16 mouse cellular contexts compared by ENCODE assay signal in genomic region chr13:107627073-107627472, GRCm38 (mm10).
"Had no signal": no experiment of that assay in that cellular context is flagged by ENCODE, and none has a peak within 500 bp of the region (broad histone marks: within the 10 kb centered on the region; RNA-seq: fewer than 3 reads in every experiment).

No protein-coding gene starts in this region.

- H3K27ac ChIP-seq: lung, embryonic 15.5 days; macrophage; midbrain, embryonic 13.5 days; neural tube, embryonic 12.5 days; stomach, embryonic 15.5 days; stomach, postnatal 0 days had no signal

- H3K9me3 ChIP-seq: lung, embryonic 15.5 days; midbrain, embryonic 13.5 days; neural tube, embryonic 12.5 days; stomach, embryonic 15.5 days had no signal

- ATAC-seq: lung, postnatal 0 days; midbrain, embryonic 13.5 days had no signal

- H3K4me3 ChIP-seq: lung, embryonic 15.5 days; megakaryocyte, embryonic 14.5 days; midbrain, embryonic 13.5 days; neural tube, embryonic 12.5 days; stomach, embryonic 15.5 days had no signal

- H3K4me2 ChIP-seq: lung, embryonic 15.5 days; midbrain, embryonic 11.5 days; midbrain, embryonic 13.5 days; neural tube, embryonic 12.5 days; stomach, embryonic 15.5 days had no signal

- H3K27me3 ChIP-seq: lung, embryonic 15.5 days; megakaryocyte, embryonic 14.5 days; neural tube, embryonic 12.5 days; stomach, embryonic 15.5 days had no signal

- H3K36me3 ChIP-seq: lung, embryonic 15.5 days; midbrain, embryonic 13.5 days; neural tube, embryonic 12.5 days; stomach, embryonic 15.5 days had no signal

- DNase-seq: lung, adult 2 months; lung, postnatal 14 days; lung, postnatal 36 days; right cerebral cortex, postnatal 14 days; thymus, adult 2 months; thymus, postnatal 25 days; thymus, postnatal 4 days had no signal

- H3K9ac ChIP-seq: lung, embryonic 15.5 days; midbrain, embryonic 13.5 days; neural tube, embryonic 12.5 days; stomach, embryonic 15.5 days had no signal

- H3K4me1 ChIP-seq: lung, embryonic 15.5 days; midbrain, embryonic 13.5 days; neural tube, embryonic 12.5 days; stomach, embryonic 15.5 days had no signal
